Mouse (Mus musculus) ovary, postnatal 36 days (tissue): ENCODE measurements around the gene Tmem151a.
"Not testable (repeated sequence)": the region's sequence is repeated elsewhere in the genome, so short reads cannot be mapped to it uniquely, and the experiment has no call there.

ENCODE experiments used
- DNase-seq: peaks from one replicate; pipeline ENCODE4 v3.0.0; 2022; ENCODE audit warnings: low spot score, mixed read lengths

Gene Tmem151a

GRCm38 (mm10) chr19:5094243-5094632, 8.9 kb upstream of the Tmem151a start:
- DNase-seq, result peak; percentile 96

GRCm38 (mm10) chr19:5093481-5094242, 8.3 kb upstream of the Tmem151a start:
- DNase-seq, result no peak

GRCm38 (mm10) chr19:5092083-5092482, 6.8 kb upstream of the Tmem151a start:
- DNase-seq, result no peak

GRCm38 (mm10) chr19:5089324-5089723, 4.0 kb upstream of the Tmem151a start:
- DNase-seq, result no peak

GRCm38 (mm10) chr19:5087884-5088728, 2.8 kb upstream of the Tmem151a start, which contains the start of gene Yif1a:
Gene Yif1a (plus strand): TSS chr19:5088538.
- DNase-seq, result peak; percentile 93

- DNase-seq, result not testable (repeated sequence)
These were observed 1.2 kb upstream of the Tmem151a start for GRCm38 (mm10) chr19:5086533-5086932.

- DNase-seq, result no peak
These were observed 542 bp downstream of the Tmem151a start for GRCm38 (mm10) chr19:5084834-5085144.

GRCm38 (mm10) chr19:5083961-5084833, 1.1 kb downstream of the Tmem151a start:
- no peak for DNase-seq

GRCm38 (mm10) chr19:5082596-5082995, 2.7 kb downstream of the Tmem151a start:
- DNase-seq, result no peak

GRCm38 (mm10) chr19:5082005-5082404, 3.3 kb downstream of the Tmem151a start:
- no peak for DNase-seq

- DNase-seq, result no peak
These were observed 6.1 kb downstream of the Tmem151a start for GRCm38 (mm10) chr19:5079279-5079678.

GRCm38 (mm10) chr19:5073518-5073917, 11.8 kb downstream of the Tmem151a start:
- DNase-seq, result no peak

GRCm38 (mm10) chr19:5073028-5073427, 12.3 kb downstream of the Tmem151a start:
- DNase-seq, result no peak

- no peak for DNase-seq
These were observed 12.8 kb downstream of the Tmem151a start for GRCm38 (mm10) chr19:5072389-5073019.

GRCm38 (mm10) chr19:5071545-5072369, 13.6 kb downstream of the Tmem151a start:
- peak; percentile 78 for DNase-seq

- no peak for DNase-seq
These were observed 14.3 kb downstream of the Tmem151a start for GRCm38 (mm10) chr19:5071077-5071476.

- no peak for DNase-seq
These were observed 15.4 kb downstream of the Tmem151a start for GRCm38 (mm10) chr19:5069978-5070377.

- no peak for DNase-seq
These were observed 15.8 kb downstream of the Tmem151a start for GRCm38 (mm10) chr19:5069486-5069885.

GRCm38 (mm10) chr19:5068570-5069234, 16.6 kb downstream of the Tmem151a start:
- no peak for DNase-seq

- DNase-seq, result peak; percentile 68
These were observed 17.3 kb downstream of the Tmem151a start, which contains the start of gene Cd248 for GRCm38 (mm10) chr19:5067867-5068569. Gene Cd248 (plus strand): TSS chr19:5068078.
